Mouse (Mus musculus): ENCODE measurements around the gene Pot1b.

- TF ChIP-seq POLR2A (IDR thresholded peaks at IDR 0.05; ENCODE audit: low read depth, low read length) (no peak), CTCF (IDR thresholded peaks at IDR 0.05; ENCODE audit: extremely low read depth, insufficient read depth, insufficient read length, insufficient replicate concordance) (no peak)
Observed at GRCm38 (mm10) chr17:55749786-55750185, 37.4 kb upstream of the Pot1b start, which contains the start of gene Adgre4.
